Mouse (Mus musculus): Measurements from ENCODE around the gene Osbp2. TPM values are rescaled to one million over a fixed set of nuclear protein-coding genes. Genes with fewer than 3 reads are reported as not detected.

The Osbp2 gene
- polyA plus RNA-seq, 1 experiment from 2014 or later = 0.32 TPM

DNA sequence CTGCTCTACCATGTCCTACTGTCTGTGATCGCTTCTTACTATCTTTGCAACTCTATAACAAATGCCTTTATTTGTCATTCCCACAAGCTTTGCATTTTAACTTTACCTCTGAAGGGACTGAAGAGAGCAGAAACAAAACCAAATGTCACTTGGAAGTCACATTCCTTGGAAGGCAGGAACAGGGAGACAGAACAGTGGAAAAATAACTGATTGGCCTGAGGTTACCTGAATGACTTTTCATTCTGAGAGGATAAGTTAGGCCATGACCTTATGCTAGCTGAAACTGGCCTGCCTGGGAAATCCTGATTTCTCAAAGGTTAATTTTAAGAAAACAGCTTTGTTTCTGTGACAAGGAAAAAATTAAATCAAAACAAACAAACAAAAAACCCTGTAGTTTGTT, 32.2 kb upstream of the Osbp2 start:
- H3K9me3 ChIP-seq (replicated peaks) = no peaks in the 10 kb centered on the region
- H3K4me2 ChIP-seq = peak overlapping the region; percentile 89
- peaks cover 25% of the 10 kb centered on the region for H3K36me3 ChIP-seq
- 72% methylated on average over 1 of the region's 1 CpGs for WGBS
- H3K27ac ChIP-seq (ENCODE audit: poor library complexity, severe bottlenecking) = 0 out of 2 replicates have a peak overlapping the region, but pooled peaks have one; percentile 77
- ATAC-seq (ENCODE audit: insufficient number of reproducible peaks, low FRiP score) = no peak
- H3K27me3 ChIP-seq (replicated peaks) = no peaks in the 10 kb centered on the region
- H3K9ac ChIP-seq = no peak overlapping the region
- no peak overlapping the region; the same call in 1 of the 2 replicates for H3K4me3 ChIP-seq
- H3K4me1 ChIP-seq (replicated peaks) = peaks cover 21% of the 10 kb centered on the region

DNA sequence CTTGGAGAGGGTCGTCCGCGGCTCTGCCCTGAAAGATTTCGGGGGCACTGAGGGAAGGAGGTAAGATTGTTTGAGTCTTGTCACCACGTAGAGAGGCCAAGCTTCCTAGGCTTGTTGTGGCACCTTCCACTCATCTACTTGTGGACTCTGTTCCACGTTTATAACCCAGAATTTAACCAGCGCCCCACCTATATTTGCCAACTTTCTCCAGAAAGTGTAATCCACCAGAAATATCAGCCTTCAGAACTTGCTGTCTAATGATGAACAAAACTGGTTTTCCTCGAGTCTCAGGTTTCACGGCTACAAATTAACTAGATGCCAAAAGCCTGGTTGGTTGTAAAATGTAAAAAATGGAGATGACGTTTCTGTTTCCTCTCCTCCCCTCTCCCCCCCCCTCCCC, 31.8 kb upstream of the Osbp2 start:
- ATAC-seq (ENCODE audit: insufficient number of reproducible peaks, low FRiP score) = no peak
- H3K9me3 ChIP-seq (replicated peaks) = no peaks in the 10 kb centered on the region
- peak overlapping the region; percentile 89 for H3K4me2 ChIP-seq
- H3K4me3 ChIP-seq = peak overlapping the region; percentile 60
- peaks cover 20% of the 10 kb centered on the region for H3K4me1 ChIP-seq (replicated peaks)
- peak overlapping the region; percentile 77 for H3K27ac ChIP-seq (ENCODE audit: poor library complexity, severe bottlenecking)
- 4% methylated on average over 10 of the region's 10 CpGs for WGBS
- H3K27me3 ChIP-seq (replicated peaks) = no peaks in the 10 kb centered on the region
- peak overlapping the region; percentile 78 for H3K9ac ChIP-seq
- H3K36me3 ChIP-seq = peaks cover 25% of the 10 kb centered on the region

DNA sequence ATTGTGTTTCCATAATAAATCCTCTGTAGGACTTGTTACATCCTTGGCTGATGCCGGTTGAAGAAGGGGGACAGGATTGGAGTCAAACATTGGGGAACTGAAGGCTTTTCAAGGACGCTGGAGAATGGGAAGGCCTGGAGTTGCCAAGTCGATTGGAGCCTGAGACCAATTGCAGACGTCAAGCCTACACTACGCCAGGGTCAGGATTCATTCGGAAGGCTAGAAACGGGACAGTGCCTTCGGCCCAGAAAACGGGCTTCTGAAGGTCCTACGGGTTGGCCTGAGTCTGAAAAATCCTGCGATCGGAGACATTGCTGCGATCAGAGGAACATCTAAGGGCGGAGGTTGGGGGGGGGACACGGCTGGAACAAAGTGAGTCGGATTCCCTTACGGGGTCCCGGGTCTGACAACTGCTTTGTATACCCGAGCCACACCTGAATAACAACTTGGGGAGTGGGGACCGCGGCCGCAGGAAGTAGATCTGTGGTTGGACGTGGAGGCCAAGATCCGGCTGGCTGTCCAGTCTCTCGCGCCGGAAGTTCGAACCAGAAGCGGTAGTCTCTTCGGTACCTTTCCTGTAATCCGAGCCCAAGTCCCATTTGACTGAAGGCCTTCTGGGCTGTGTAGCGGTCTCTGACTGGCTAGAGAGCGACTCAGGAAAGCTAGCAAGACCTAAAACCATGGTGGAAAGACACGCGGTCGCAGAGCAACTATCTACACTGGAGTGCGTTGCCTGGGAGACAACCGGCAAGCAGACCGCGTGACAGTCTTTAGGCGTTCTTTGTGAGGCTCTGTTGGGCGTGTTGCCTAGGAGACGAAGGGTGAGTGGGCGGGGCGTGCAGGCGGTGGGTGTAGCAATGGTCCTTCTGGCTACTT, 30.9 kb upstream of the Osbp2 start, which contains the start of the genes 4921536K21Rik and Dusp18:
Gene 4921536K21Rik (minus strand): TSS at position 693 of the 876 bp plus-strand sequence.
Gene Dusp18 (plus strand): TSS at position 835 of the 876 bp plus-strand sequence.
- Histone ChIP-seq H3K4me2 (peak within 1 kb of the TSS; percentile 89), H3K9ac (peak within 1 kb of the TSS; percentile 78), H3K9me3 (replicated peaks) (no peaks in the 10 kb centered on the region), H3K27me3 (replicated peaks) (no peaks in the 10 kb centered on the region), H3K4me1 (replicated peaks) (peaks cover 14% of the 10 kb centered on the region), H3K36me3 (peaks cover 25% of the 10 kb centered on the region), H3K27ac (ENCODE audit: poor library complexity, severe bottlenecking) (peak within 1 kb of the TSS; percentile 77), H3K4me3 (peak within 1 kb of the TSS; percentile 60)
- peak; percentile 97 for ATAC-seq (ENCODE audit: insufficient number of reproducible peaks, low FRiP score)
- WGBS = 3% methylated on average over 46 of the region's 46 CpGs

DNA sequence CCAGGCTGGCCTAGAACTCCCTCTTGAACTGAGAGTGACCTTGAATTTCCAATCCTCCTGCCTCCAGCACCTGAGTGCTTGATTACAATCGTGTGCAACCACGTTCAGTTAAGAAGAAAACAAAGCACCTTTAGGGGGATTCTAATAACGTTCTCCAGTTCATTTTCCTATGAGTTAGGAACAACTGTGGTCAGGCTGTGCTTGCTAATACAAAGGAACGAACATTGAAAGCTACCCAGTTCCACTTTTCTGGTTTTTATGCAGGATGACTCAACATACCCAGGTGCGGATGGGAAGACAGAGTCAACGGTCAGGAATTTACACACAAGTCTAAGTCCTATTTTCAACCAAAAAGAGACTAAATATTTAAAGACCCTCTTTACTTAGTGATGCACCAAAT, 30.3 kb upstream of the Osbp2 start:
- 81% methylated on average over 6 of the region's 6 CpGs for WGBS
- Histone ChIP-seq H3K27ac (ENCODE audit: poor library complexity, severe bottlenecking) (no peak overlapping the region), H3K4me1 (replicated peaks) (peaks cover 14% of the 10 kb centered on the region), H3K9me3 (replicated peaks) (no peaks in the 10 kb centered on the region), H3K9ac (no peak overlapping the region), H3K27me3 (replicated peaks) (no peaks in the 10 kb centered on the region), H3K36me3 (peaks cover 24% of the 10 kb centered on the region), H3K4me2 (no peak overlapping the region; the same call in 1 of the 2 replicates), H3K4me3 (no peak overlapping the region)
- ATAC-seq (ENCODE audit: insufficient number of reproducible peaks, low FRiP score) = no peak

DNA sequence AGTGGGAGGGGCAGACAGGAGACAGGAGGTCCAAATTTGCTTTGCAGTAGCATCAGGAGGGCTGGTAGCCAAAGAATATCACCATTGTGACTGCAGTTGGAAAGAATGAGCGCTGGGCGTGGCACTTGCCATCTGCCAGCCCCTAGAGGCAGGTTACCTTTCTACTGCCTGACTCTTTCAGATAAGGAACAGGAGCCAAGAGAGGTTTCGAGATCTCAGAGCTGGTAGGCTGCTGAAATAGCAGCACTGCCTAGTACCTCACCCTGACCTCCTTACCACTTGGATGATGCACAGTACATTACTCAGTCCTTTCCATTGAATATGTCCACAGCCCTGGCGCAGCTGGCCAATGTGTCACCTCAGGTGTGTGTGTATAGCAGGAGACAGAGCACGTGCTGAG, 23.6 kb upstream of the Osbp2 start:
- WGBS = 58% methylated on average over 5 of the region's 5 CpGs
- Histone ChIP-seq H3K9me3 (replicated peaks) (no peaks in the 10 kb centered on the region), H3K36me3 (no peaks in the 10 kb centered on the region), H3K4me3 (no peak overlapping the region), H3K27ac (ENCODE audit: poor library complexity, severe bottlenecking) (no peak overlapping the region), H3K4me2 (no peak overlapping the region), H3K9ac (no peak overlapping the region), H3K4me1 (replicated peaks) (no peaks in the 10 kb centered on the region), H3K27me3 (replicated peaks) (no peaks in the 10 kb centered on the region; the same call in 1 of the 2 replicates)
- no peak; the same call in 1 of the 2 replicates for ATAC-seq (ENCODE audit: insufficient number of reproducible peaks, low FRiP score)

DNA sequence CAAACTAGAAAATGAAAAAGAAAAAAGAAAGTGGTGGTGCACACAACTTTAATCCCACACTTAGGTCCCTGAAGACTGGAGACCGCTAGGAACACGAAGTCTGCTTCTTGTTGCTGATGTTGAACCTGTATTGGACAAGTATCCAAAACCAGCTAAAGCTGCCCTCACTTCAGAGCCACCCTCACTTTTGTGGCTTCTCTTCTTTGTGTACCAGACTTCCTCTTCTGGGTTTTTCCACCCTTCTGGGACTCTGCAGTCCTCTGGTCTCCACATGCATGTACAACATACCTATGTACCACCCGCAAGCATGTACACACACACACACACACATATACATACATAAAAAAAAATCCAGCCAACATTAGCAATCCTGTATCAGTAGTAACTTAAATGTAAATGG, 20.0 kb upstream of the Osbp2 start:
- no peak overlapping the region for H3K4me2 ChIP-seq
- no peak for ATAC-seq (ENCODE audit: insufficient number of reproducible peaks, low FRiP score)
- WGBS = 85% methylated on average over 3 of the region's 3 CpGs
- H3K36me3 ChIP-seq = no peaks in the 10 kb centered on the region
- H3K4me3 ChIP-seq = no peak overlapping the region
- H3K9me3 ChIP-seq (replicated peaks) = no peaks in the 10 kb centered on the region
- no peak overlapping the region for H3K9ac ChIP-seq
- H3K27me3 ChIP-seq (replicated peaks) = peaks cover 7% of the 10 kb centered on the region
- no peaks in the 10 kb centered on the region for H3K4me1 ChIP-seq (replicated peaks)
- H3K27ac ChIP-seq (ENCODE audit: poor library complexity, severe bottlenecking) = no peak overlapping the region

DNA sequence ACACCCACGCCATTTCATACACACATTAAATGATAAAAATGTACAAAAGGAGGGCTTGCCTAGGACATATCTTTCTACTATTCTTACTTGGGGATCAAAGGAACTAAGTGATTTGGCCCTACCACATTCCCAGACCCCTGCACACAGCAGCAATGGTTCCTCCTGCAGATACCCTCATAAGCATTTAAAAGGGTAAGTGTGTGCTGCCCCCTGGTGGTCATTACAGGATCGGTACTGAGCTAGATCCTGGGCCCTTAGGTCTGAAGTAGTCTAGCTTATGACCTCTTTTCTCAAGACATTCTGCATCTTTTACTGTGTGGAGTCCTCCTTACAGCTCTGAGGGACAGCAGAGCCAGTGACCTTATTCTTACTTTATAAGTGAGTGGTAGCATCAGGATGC, 16.1 kb upstream of the Osbp2 start:
- no peak overlapping the region for H3K27ac ChIP-seq (ENCODE audit: poor library complexity, severe bottlenecking)
- 36% methylated on average over 2 of the region's 2 CpGs for WGBS
- no peaks in the 10 kb centered on the region for H3K4me1 ChIP-seq (replicated peaks)
- H3K27me3 ChIP-seq (replicated peaks) = peaks cover 14% of the 10 kb centered on the region; the same call in 1 of the 2 replicates
- H3K9me3 ChIP-seq (replicated peaks) = no peaks in the 10 kb centered on the region
- ATAC-seq (ENCODE audit: insufficient number of reproducible peaks, low FRiP score) = no peak
- H3K4me2 ChIP-seq = no peak overlapping the region
- H3K4me3 ChIP-seq = no peak overlapping the region
- H3K36me3 ChIP-seq = no peaks in the 10 kb centered on the region
- no peak overlapping the region for H3K9ac ChIP-seq

DNA sequence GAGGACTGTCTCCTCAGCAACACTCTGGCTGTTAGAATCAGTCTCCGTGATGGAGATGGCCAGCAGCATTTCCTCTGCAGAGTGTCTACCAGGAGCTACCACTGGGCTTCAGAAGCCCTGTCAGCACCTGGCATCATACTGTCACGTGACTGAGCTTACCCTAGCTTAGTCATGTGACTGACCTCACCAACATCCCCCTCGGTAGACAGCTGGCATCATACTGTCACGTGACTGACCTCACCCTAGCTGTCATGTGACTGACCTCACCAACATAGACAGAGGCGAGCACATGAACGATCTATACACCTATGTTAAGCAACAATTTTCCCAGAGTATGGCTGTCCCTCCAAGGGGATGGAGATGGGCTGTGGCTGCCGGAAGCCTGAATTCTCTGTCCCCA, 15.0 kb upstream of the Osbp2 start:
- H3K27ac ChIP-seq (ENCODE audit: poor library complexity, severe bottlenecking) = no peak overlapping the region
- WGBS = 63% methylated on average over 7 of the region's 7 CpGs
- no peak overlapping the region for H3K4me2 ChIP-seq
- no peak for ATAC-seq (ENCODE audit: insufficient number of reproducible peaks, low FRiP score)
- no peaks in the 10 kb centered on the region for H3K9me3 ChIP-seq (replicated peaks)
- peaks cover 14% of the 10 kb centered on the region; the same call in 1 of the 2 replicates for H3K27me3 ChIP-seq (replicated peaks)
- no peaks in the 10 kb centered on the region for H3K4me1 ChIP-seq (replicated peaks)
- no peaks in the 10 kb centered on the region for H3K36me3 ChIP-seq
- no peak overlapping the region for H3K9ac ChIP-seq
- no peak overlapping the region for H3K4me3 ChIP-seq

DNA sequence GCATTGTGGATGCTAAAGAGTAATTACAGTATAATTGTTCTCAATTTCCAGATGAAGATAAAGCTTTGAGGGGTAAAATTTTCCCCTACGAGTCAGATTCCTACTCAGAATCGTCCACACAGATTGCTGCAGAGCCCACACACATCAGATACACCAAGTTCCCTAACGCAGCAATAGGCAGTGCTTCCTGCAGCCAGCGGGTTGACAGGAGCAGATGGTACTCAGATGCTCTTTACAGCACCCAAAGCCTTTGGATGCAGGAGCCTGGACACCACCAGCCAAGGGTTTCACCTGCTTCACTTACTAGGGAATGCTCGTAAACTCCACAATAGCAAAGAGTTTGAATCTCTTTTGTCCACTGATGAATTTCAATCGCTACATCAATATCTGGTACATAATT, 12.7 kb upstream of the Osbp2 start:
- ATAC-seq (ENCODE audit: insufficient number of reproducible peaks, low FRiP score) = no peak
- Histone ChIP-seq H3K9me3 (replicated peaks) (no peaks in the 10 kb centered on the region), H3K27ac (ENCODE audit: poor library complexity, severe bottlenecking) (no peak overlapping the region), H3K9ac (no peak overlapping the region), H3K27me3 (replicated peaks) (peaks cover 11% of the 10 kb centered on the region; the same call in 1 of the 2 replicates), H3K4me3 (no peak overlapping the region), H3K4me2 (no peak overlapping the region), H3K4me1 (replicated peaks) (no peaks in the 10 kb centered on the region), H3K36me3 (no peaks in the 10 kb centered on the region)
- WGBS = 68% methylated on average over 6 of the region's 6 CpGs

DNA sequence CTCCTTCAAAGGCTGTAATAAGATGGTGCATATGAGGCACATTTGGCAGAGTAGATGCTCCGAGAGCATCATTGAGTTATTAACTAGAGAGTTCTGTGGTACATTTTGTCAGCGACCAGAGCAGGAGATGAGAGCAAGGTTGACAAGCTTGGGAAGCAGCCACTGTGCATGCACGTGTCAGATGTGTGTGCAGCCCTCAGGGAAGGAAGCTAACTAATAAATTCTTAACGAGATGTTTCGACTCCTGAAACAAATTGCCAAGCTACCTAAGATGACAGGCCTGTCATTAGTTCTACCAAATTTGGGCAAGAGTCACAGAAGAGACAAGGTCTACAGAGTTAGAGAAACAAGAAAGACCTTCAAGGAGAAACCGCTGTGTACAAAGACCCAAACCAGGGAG, 640 bp upstream of the Osbp2 start:
- Histone ChIP-seq H3K4me2 (peak overlapping the region; percentile 74), H3K9ac (0 out of 2 replicates have a peak overlapping the region, but pooled peaks have one; percentile 38), H3K27me3 (replicated peaks) (peaks cover 38% of the 10 kb centered on the region), H3K36me3 (no peaks in the 10 kb centered on the region), H3K27ac (ENCODE audit: poor library complexity, severe bottlenecking) (no peak overlapping the region), H3K9me3 (replicated peaks) (no peaks in the 10 kb centered on the region), H3K4me1 (replicated peaks) (peaks cover 5% of the 10 kb centered on the region; the same call in 1 of the 2 replicates), H3K4me3 (peak overlapping the region; percentile 53)
- WGBS = 47% methylated on average over 6 of the region's 6 CpGs
- no peak for ATAC-seq (ENCODE audit: insufficient number of reproducible peaks, low FRiP score)

DNA sequence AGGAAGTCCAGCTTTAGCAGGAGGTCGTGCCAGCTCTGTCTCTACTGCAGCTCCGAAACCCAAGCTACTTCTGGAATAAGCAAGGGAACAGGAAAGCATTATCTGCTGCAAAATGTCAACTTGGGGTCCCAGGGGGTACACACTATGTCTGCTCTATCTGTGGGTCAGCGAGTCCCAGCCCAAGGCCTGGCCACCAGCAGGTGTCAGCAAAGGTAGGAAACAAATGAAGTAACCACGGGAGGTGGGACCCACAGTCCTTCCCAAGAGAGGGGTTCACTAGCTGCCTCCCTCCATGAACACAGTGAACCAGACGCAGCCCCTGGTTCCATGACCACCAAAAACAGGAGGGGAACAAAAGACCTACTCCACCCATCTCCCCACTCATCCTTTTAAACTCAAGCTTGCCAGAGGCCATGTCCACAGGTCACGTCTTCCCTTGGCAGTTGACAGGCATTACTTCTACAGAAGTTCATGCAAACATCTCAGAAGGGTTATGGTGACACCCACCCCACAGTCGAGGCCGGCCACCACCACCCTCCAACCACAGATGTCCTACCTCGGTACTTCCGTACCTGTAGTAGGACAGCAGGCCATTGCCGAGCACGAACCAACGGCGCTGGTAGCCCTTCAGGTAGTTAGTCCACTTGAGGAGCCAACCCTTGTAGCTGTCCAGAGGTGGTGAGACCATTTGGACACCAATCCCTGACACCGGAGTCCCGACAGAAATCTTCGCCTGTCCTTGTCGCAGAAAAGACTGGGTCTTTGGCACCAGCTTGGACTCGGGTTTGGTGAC, 846 bp downstream of the Osbp2 start:
- Histone ChIP-seq H3K27ac (ENCODE audit: poor library complexity, severe bottlenecking) (no peak overlapping the region), H3K9ac (peak overlapping the region; percentile 38; the same call in 1 of the 2 replicates)
- no peak for ATAC-seq (ENCODE audit: insufficient number of reproducible peaks, low FRiP score)

More for the DNA sequence above, 846 bp downstream of the Osbp2 start:
- Histone ChIP-seq H3K4me1 (replicated peaks) (peaks cover 5% of the 10 kb centered on the region; the same call in 1 of the 2 replicates), H3K36me3 (no peaks in the 10 kb centered on the region), H3K9me3 (replicated peaks) (no peaks in the 10 kb centered on the region), H3K4me3 (peak overlapping the region; percentile 53), H3K27me3 (replicated peaks) (peaks cover 38% of the 10 kb centered on the region), H3K4me2 (peak overlapping the region; percentile 74)
- WGBS = 64% methylated on average over 19 of the region's 19 CpGs
